Mouse (Mus musculus): Measurements from ENCODE around the gene Dennd2c.

DNA sequence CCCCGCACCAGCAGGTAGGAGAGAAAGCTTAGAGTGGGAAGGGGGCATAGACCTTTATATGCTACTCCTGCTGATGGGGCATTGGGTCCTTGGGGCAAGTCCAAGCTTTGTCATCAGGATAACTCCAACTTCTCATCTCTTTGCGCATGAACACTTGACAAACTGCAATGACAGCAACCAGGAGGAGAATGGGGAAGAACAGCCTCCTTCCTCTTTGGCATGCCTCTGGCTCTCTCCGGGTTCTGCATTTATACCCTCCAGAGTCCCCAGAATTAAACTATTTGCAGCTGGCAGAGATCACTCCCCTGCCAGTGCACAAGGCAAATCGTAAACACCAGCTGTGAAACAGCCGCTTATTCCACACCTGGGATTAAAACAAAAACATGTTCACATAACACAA is 111.1 kb downstream of the Dennd2c start:
- TF ChIP-seq CTCF (IDR thresholded peaks at IDR 0.05; ENCODE audit: low read depth) (no peak), EP300 (optimal IDR thresholded peaks at IDR 0.05) (no peak)

Data from stomach, postnatal 0 days (tissue).